Mouse (Mus musculus) ES-Bruce4 (cell line): ENCODE data around the gene Ak1.

ENCODE experiments used
- CTCF ChIP-seq: IDR thresholded peaks from one replicate; pipeline ENCODE4 v1.8.1; 2011; ENCODE audit warnings: low read depth, low read length
- EP300 ChIP-seq: IDR thresholded peaks from 2 replicates; pipeline ENCODE4 v1.6.1; 2011; ENCODE audit warnings: low read depth, low read length; ENCODE audit not compliant: insufficient read depth
- POLR2A ChIP-seq: IDR thresholded peaks from one replicate; pipeline ENCODE4 v1.8.1; 2011; ENCODE audit warnings: low read length; ENCODE audit not compliant: insufficient read depth

- TF ChIP-seq CTCF: no peak
- no peak for TF ChIP-seq EP300
- TF ChIP-seq POLR2A: no peak
Observed at GRCm38 (mm10) chr2:32655394-32655744, 33.8 kb downstream of the Ak1 start.
